Mouse (Mus musculus) cortical plate, adult 2 months (tissue): ENCODE measurements around the gene Il23a.

Experiments used
- CTCF ChIP-seq: fragments of 200-500 bp; IDR thresholded peaks from 2 replicates; pipeline ENCODE4 v1.5.1; 2011; ENCODE audit warnings: mild to moderate bottlenecking, control low read depth, low read length; ENCODE audit not compliant: insufficient read depth; ENCODE audit errors: extremely low read depth
- POLR2A ChIP-seq: fragments of 200-500 bp; IDR thresholded peaks from 2 replicates; pipeline ENCODE4 v1.6.1; 2011; ENCODE audit warnings: mild to moderate bottlenecking, low read length, control low read depth; ENCODE audit not compliant: insufficient read depth; ENCODE audit errors: extremely low read depth

GRCm38 (mm10) chr10:128296370-128297090 lies 2.0 kb downstream of the Il23a start:
- TF ChIP-seq POLR2A (no peak), CTCF (no peak)
